Mouse (Mus musculus) CD8-positive naive resting alpha-beta T cell, adult 2 months (primary cell): ENCODE results near the gene Etv6.

ENCODE experiments used
- DNase-seq, 2 experiments: peaks; one replicate each; pipeline ENCODE4 v3.0.0; 2022; ENCODE audit warnings: low read depth in 2 of 2, low spot score in 2 of 2

The Etv6 gene

GRCm38 (mm10) chr6:134043545-134043944 lies 8.0 kb downstream of the Etv6 start:
- DNase-seq, result no peak

GRCm38 (mm10) chr6:134045092-134045868 lies 9.8 kb downstream of the Etv6 start:
- DNase-seq, result no peak

DNA sequence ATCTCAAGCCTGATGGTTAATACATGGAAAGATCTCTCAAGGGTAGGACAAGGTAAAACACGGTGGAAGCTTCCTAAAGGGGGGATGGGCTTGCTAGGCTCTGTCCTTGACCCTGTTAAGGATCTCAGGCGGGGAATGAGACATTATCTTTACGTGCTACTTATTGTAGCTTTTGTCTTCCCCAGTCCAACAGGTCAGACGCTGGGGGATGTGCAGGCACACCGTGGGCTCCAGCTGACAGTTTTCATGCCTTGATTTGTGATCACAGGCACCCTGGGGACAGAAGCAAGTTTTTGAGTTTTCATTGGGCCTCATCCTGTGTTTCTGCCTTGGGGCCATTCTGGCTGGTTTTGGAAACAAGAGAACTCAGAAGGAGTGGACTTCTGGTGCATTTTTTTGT lies 10.6 kb downstream of the Etv6 start:
- DNase-seq, result no peak

- DNase-seq, result no peak
These were observed 11.7 kb downstream of the Etv6 start for GRCm38 (mm10) chr6:134047249-134047648.

DNA sequence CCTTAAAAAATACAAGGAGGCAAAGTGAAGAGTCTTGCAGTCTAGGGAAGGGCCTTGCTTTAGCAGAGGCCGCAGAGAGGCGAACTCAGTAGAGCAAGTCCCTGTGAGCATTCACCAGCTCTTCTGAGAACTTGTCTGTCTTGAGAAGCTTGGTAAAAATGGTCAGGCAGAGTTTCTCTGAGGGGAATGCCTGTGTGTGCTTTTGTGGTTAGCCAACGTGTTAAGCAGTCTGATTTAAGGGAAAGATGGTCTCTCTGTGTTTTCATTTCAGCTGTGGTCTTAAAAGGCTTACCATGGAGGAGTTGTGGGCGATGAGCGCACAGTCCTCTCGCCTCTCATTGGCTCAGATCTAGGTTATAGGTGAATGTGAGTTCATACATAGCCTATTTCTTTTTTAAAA lies 12.5 kb downstream of the Etv6 start:
- peak in 1 of 2 experiments; percentile 28 for DNase-seq

DNA sequence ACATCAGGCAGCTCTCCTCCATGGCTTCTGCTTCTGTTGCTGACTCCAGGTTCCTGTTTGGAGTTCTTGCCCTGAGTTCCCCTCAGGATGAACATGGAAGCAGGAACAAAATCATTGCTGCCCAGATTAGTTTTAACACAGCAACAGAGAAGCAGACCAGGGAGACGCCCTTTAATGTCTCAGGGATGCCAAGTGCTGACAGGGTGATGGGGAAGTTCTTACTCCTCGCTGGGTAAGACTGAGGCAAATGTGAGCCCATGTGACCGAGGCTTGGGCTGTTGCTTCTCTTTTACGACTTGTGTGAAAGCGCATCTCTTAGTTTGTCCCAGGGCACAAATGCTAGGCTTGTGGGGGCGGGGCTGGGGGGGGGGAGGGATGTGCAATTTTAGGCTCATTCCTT lies 13.5 kb downstream of the Etv6 start:
- DNase-seq, result no peak

- no peak for DNase-seq
These were observed 15.0 kb downstream of the Etv6 start for GRCm38 (mm10) chr6:134050466-134050865.

- no peak for DNase-seq
These were observed 16.4 kb downstream of the Etv6 start for GRCm38 (mm10) chr6:134051950-134052349.

DNA sequence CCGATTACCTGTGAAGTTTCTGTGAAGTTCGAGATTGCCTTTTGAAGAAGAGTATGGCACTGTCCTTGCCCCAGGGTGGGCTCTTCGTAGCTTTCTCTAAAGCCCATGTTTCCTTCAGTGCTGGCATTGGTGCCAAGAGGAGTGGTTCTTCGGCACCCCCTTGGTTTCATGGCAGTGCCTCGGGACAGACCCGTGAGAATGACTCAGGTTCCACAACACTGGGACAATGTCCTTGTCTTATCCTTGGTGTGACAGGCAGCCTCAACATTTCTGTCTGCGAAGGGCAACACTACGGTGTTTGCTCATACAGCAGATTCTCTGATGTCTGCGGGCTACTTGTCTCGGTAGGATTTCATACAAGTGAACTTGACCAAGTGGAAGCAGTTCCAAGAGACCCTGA lies 17.6 kb downstream of the Etv6 start:
- no peak for DNase-seq

DNA sequence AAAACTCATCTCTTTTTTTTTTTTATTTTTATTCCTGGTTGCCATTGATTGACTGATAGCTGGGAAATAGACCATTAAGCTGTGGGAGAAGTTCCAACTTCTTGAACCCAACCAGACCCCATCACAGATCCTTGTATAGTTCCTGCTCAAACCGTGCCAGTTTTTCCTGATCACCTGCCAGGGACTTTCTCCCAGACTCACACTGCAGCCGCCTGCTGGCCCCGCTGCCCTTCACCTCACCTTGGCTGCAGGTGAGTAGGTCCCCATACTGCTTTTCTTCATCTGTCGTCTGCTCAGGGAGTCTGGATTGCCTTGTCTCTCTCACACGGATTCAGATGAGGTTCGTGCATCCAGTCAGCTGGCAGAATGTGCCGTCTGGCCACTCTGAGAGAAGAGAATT lies 18.1 kb downstream of the Etv6 start:
- no peak for DNase-seq

- no peak for DNase-seq
These were observed 20.1 kb downstream of the Etv6 start for GRCm38 (mm10) chr6:134055588-134055987.

DNA sequence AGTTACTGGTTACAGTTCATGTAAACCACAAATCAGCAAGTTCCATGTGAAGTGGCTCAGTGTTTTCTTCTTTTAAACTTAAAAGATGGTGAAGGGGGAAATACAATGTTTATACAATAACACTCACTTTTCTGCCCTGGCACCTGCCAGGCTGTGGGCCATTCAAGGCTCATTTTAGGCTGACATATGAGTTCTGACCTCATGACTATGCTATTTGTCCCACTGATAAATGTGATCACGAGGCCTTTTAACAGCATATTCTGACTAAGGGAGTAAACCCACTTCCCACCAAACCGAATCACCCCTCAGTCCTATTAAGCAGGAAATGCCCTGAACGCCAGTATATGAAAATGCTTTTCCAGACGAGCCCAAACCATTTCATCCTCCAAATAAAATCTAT lies 23.0 kb downstream of the Etv6 start:
- DNase-seq, result no peak

- DNase-seq, result no peak
These were observed 23.5 kb downstream of the Etv6 start for GRCm38 (mm10) chr6:134058886-134059551.

GRCm38 (mm10) chr6:134059552-134059891 lies 24.0 kb downstream of the Etv6 start:
- no peak for DNase-seq

DNA sequence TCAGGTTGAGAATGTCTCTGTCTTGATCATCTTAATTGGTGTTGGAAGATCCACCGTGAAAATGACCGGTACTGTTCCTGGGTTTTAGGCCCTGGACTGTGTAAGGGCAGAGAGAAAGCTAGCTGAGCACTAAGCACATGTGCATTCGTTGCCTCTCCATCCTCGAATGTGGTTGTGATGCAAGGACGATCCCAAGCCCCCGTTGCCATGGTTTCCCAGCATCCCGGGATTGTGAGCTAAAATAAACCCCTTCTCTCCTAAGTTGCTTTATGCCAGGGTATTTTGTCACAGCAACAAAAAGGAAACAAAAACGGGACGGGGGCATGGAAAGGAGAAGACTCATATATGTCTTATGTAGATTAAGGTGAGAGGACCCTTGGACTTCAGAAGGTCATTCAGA lies 24.5 kb downstream of the Etv6 start:
- DNase-seq, result no peak

DNA sequence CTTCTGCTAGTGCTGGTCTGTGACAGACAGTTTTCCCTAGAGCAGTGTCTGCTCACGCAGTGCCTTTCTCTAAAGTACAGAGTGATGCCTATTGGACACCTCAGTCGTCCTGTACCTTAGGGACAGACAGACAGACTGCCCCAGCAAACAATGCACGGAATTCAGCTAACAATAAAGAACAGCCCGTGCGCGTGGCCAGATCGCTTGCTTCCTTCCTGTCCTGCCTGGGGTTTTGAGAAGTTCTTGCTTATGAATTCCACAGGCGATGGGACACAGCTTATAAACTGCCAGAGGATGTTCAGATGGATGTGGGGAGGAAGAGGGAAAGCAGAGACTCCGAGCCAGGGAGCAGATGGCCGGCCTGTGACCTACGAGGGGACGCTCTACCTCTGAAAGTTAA lies 25.3 kb downstream of the Etv6 start:
- no peak for DNase-seq

- no peak for DNase-seq
These were observed 29.7 kb downstream of the Etv6 start for GRCm38 (mm10) chr6:134065018-134065725.

DNA sequence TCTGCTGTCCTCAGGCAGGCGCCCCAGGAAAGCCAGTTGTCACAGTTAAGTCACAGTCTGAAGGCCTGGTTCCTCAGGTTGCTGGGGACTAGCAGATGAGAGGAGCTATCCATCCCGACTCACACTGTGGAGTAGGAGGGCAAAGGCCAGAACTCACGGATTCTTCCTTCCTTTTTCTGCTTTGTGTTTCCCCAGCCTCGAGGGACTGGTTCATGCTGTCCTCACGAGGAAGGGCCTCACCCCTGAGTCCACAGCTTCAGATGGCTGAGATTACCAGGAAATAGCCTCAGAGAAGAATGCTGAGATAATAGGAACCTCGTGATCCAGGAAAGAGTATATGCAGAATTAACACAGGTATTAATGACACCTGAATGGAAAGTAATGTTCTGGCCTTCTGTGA lies 30.6 kb downstream of the Etv6 start:
- no peak for DNase-seq

DNA sequence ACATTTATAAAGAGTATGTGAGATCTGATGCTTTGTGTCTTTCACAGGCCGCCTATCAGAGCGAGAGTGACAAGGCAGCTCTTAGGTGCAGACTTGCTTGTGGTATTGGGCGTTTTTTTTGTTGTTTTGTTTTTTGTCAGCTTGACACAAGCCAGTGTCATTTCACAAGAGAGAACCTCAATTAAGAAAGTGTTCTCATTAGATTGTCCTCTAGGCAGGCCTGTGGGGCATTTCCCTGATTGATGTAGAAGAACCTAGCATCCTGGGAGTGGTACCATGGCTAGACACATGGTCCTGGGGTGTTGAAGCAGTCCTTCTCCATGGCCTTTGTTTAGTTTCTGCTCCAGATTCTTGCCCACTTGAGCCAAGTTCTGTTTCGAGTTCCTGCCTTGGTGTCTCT lies 31.5 kb downstream of the Etv6 start:
- no peak for DNase-seq

- DNase-seq, result no peak
These were observed 32.0 kb downstream of the Etv6 start for GRCm38 (mm10) chr6:134067536-134067935.

DNA sequence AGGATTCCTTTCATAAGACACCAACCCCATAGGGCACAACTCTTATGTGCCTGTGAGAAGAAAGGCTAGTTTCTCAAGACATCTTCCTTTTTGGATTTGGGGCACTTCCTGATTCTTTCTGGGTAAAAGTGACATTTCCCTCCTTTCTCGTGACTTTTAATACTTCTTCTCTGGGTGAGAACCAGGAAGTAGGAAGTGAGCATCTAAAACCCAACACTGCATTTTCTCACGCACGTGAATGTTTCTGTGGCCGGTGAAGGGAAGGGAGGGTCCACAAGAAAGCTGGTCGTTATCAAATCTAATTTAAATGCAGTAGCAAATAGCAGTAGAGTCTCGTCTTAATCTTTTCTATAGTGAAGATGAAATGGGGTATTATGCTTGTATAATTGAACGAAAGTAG lies 36.9 kb downstream of the Etv6 start:
- DNase-seq, result no peak

DNA sequence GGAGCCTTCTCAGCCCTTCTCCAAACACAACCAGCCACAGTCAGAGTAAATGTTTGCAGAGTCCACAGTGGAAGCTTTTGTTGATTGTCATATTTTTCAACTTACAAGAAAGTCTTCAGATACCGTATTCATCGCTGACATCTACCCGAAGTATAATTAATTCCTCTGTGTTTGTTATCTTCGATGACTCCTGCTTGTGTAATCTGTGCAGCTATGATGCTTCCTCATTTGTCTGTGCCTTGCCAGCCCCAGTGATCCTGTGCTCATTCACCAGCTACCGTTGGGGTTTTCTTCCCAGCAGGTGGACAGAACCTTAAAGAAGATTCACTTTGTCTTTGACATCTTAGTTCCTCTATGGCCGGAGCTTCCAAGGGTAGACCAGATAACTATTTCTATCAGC lies 37.4 kb downstream of the Etv6 start:
- DNase-seq, result no peak
